Mouse (Mus musculus): Measurements from ENCODE around the gene Ccdc24. TPM values are rescaled to one million over a fixed set of nuclear protein-coding genes. Genes with fewer than 3 reads are reported as not detected.

The Ccdc24 gene
- polyA plus RNA-seq, 1 experiment from 2014 or later, result 2.2 TPM

DNA sequence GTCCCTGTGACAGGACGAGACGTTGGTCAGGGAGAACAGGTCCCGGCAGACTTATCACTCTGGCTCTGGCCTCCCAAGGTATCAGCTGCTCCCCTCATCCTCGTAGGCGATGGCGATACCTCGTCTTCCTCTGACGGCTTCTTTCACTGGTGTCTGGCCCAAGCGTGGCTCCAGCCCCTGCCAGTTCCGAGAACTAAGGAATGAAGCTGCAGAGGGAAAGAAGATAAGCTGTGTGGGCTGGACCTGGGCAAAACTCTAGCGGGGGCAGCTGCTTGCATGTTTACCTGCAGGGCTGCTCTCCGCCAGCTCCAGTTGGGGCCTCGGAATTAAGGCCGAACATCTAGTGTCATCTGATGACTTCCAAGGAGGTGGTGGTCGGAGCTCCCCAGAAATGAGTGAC, 17.1 kb upstream of the Ccdc24 start:
- Histone ChIP-seq H3K27ac (replicated peaks) (no peak overlapping the region), H3K4me1 (peaks cover 46% of the 10 kb centered on the region), H3K27me3 (ENCODE audit: low read depth, poor library complexity, severe bottlenecking) (0 out of 2 replicates have a peak, but pooled peaks cover 2% of the 10 kb centered on the region), H3K9me3 (replicated peaks) (no peaks in the 10 kb centered on the region), H3K36me3 (peaks cover 41% of the 10 kb centered on the region), H3K4me3 (0 out of 2 replicates have a peak overlapping the region, but pooled peaks have one; percentile 11)
- no peak for DNase-seq (ENCODE audit: low spot score)
- 92% methylated on average over 15 of the region's 15 CpGs for WGBS

DNA sequence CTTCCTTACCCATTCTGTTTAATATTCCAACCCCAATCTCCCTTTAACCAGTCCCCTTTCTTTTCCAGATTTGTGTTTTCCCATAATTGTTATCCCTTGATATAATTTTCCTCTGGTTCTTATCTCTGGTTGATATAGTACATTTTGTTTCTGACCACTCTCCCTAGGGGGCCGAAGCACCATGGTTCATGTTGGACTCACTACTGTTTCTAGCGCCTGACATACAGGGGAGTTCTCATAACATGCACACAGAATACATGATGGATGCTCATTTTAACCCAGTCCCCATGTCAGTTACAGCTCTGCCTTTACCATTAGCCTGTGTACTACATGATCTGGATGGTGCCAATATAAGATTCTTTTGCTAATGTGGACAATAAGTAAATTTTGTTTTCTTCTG, 15.6 kb upstream of the Ccdc24 start:
- Histone ChIP-seq H3K27ac (replicated peaks) (no peak overlapping the region), H3K9me3 (replicated peaks) (no peaks in the 10 kb centered on the region), H3K36me3 (peaks cover 40% of the 10 kb centered on the region), H3K4me3 (peak overlapping the region; percentile 95), H3K4me1 (peaks cover 57% of the 10 kb centered on the region), H3K27me3 (ENCODE audit: low read depth, poor library complexity, severe bottlenecking) (0 out of 2 replicates have a peak, but pooled peaks cover 8% of the 10 kb centered on the region)
- DNase-seq (ENCODE audit: low spot score), result no peak
- WGBS, result 76% methylated on average over 2 of the region's 2 CpGs

DNA sequence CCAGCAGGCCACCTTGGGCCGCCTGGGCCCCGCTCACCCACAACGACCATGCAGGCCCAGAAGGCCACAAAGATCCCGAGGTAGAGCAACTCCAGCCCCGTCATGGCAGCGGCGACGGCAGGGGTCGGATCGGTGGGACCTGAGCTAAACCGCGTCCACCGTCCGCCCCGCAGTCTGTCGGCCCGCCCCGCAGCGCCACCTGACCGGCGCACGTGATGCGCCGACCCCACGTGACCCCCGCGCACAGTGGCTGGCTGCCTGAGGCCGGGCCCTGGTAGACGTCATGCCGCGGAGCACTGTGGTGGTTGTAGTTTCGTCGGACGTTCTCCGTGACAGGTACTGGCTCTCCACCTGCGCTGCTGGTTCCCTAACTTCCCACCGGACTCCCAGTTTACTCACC, 14.8 kb upstream of the Ccdc24 start, which contains the start of gene Atp6v0b:
Atp6v0b (minus strand) TSS at position 201 of the 400 bp plus-strand sequence.
- DNase-seq (ENCODE audit: low spot score), result peak; percentile 92
- H3K27ac ChIP-seq (replicated peaks), result peak within 1 kb of the TSS; percentile 86
- H3K27me3 ChIP-seq (ENCODE audit: low read depth, poor library complexity, severe bottlenecking), result 0 out of 2 replicates have a peak, but pooled peaks cover 8% of the 10 kb centered on the region
- under 1% methylated on average over 37 of the region's 37 CpGs for WGBS
- H3K4me1 ChIP-seq, result peaks cover 60% of the 10 kb centered on the region
- H3K9me3 ChIP-seq (replicated peaks), result no peaks in the 10 kb centered on the region
- peak within 1 kb of the TSS; percentile 95 for H3K4me3 ChIP-seq
- peaks cover 40% of the 10 kb centered on the region for H3K36me3 ChIP-seq

DNA sequence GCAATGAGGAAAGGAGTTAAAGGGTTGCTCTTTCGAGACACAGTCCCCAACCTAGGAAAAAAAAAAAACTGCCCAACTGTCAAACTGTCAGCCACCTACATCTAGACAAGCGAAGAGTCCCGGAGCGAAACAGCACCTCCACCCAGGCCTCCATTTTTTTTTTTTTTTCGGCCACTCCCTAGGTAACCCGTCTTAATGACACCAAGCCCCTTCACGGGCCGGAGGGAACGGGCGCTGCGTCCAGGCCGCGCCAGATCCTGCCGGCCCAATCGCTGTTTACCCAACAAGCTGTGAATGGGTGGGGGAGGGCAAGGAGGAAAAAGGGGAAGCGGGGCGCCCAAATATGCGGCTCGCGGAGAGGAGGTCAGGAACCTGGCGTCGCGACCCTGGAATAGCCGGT, 14.3 kb upstream of the Ccdc24 start:
- no peaks in the 10 kb centered on the region for H3K9me3 ChIP-seq (replicated peaks)
- DNase-seq (ENCODE audit: low spot score), result no peak
- WGBS, result 4% methylated on average over 24 of the region's 24 CpGs
- peaks cover 63% of the 10 kb centered on the region for H3K4me1 ChIP-seq
- H3K36me3 ChIP-seq, result peaks cover 40% of the 10 kb centered on the region
- 0 out of 2 replicates have a peak, but pooled peaks cover 8% of the 10 kb centered on the region for H3K27me3 ChIP-seq (ENCODE audit: low read depth, poor library complexity, severe bottlenecking)
- H3K4me3 ChIP-seq, result peak overlapping the region; percentile 95
- H3K27ac ChIP-seq (replicated peaks), result peak overlapping the region; percentile 86

DNA sequence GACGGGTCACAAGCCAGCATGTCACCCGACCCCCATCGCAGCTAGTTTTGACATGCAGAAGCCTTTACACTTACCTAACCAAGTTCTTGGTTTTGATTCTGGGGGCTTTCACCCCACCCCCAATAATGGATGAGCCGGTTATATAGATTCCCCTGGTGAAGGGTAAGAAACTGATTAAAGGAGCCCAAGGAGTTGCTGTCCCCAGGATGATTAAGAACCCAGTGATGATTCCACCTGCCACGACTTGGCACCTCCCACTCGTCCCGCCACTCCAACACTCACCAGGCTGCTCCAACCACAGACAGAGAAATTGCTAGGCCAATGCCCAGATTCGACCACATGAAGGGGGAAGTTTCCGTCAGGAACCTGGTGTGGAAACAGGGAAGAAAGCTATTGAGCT, 13.6 kb upstream of the Ccdc24 start:
- Histone ChIP-seq H3K9me3 (replicated peaks) (no peaks in the 10 kb centered on the region), H3K27ac (replicated peaks) (no peak overlapping the region), H3K36me3 (peaks cover 46% of the 10 kb centered on the region), H3K27me3 (ENCODE audit: low read depth, poor library complexity, severe bottlenecking) (0 out of 2 replicates have a peak, but pooled peaks cover 8% of the 10 kb centered on the region), H3K4me3 (peak overlapping the region; percentile 95), H3K4me1 (peaks cover 64% of the 10 kb centered on the region)
- WGBS, result 87% methylated on average over 9 of the region's 9 CpGs
- no peak for DNase-seq (ENCODE audit: low spot score)

DNA sequence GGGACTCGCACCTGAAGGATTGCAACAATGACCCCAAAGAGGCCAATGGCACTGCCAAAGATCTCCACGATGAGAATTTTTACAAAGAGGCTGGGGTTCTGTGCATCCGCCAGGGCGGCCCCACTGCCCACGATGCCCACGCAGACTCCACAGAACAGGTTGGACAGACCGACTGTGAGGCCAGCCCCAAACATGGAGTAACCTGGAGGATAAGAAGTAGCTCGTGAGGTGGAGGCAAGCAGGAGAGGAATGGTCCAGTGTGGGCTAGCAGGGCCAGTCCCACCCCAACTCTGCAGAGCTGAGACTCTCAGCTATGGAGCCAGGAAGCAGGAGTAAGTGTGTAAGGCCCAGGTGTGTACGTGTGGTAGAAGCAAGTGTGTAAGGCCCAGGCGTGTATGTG, 12.7 kb upstream of the Ccdc24 start:
- Histone ChIP-seq H3K4me1 (peaks cover 65% of the 10 kb centered on the region), H3K4me3 (0 out of 2 replicates have a peak overlapping the region, but pooled peaks have one; percentile 95), H3K36me3 (peaks cover 49% of the 10 kb centered on the region), H3K9me3 (replicated peaks) (no peaks in the 10 kb centered on the region), H3K27ac (replicated peaks) (no peak overlapping the region), H3K27me3 (ENCODE audit: low read depth, poor library complexity, severe bottlenecking) (0 out of 2 replicates have a peak, but pooled peaks cover 8% of the 10 kb centered on the region)
- no peak for DNase-seq (ENCODE audit: low spot score)
- 94% methylated on average over 10 of the region's 10 CpGs for WGBS

DNA sequence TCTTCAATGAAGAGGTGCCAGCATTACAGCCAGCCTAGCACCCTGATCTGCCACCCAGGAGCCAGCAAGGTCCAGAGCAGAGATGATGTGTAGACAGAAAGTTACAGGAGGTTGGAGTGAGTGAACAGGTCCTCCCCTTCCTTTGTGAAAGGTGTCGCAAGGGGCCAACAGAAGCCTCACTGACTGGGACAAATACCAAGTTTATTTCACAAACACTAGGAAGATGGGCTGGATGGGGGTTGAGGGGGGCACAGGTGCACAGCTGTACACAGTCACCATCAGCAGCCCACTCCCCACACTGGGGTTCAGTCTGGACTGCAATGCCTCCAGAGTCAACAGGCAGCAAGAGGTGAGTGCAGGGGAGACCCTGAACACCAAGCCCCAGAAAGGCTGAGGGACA, 11.8 kb upstream of the Ccdc24 start:
- peaks cover 71% of the 10 kb centered on the region for H3K4me1 ChIP-seq
- peak overlapping the region; percentile 90 for H3K4me3 ChIP-seq

DNA sequence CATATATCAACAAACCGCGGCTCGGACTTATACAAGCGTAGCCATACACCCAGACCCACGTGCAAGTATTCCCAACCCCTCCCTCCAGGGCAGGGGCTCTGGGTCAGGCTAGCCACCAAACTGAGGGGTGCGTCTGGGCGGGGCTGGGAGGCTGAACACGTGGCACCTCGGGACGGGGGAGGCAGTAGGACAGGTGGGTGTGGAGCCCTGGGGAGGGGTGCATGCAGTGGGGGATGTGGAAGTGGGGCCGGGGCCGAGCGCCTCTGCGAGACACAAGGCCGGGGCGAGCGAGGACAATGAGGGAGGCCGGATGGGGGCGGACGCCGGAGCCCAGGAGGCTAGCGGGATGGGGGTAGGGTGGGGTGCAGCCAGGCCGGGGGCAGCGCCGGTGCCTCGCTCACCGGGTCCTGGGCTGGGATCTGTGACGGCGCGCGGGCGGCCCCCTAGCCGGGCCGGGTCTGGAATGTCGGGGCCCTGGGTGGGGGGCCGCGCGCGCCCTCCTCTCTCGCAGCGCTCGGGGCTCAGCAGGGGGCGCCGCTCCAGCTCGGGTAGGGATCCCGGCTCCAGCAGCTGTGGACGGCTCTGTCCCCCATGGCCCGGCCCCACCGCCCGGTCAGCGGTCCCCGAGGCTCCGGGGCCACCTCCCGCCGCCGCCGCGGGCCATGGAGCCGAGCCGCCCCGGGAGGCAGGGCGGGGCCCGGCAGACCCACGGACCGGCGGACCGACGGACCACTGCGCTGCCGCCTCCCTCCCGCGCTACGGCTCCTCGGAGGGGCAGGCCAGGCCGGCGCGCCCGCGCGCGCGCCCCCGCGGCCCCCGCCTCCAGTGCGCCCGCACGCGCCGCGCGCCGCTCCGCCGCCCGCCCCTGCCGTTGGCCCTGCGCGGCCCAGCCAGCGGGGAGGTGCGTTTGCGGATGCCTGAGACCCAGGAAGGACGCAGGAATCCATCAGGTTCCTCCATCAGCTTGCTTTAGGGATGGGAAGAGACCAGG, 10.6 kb upstream of the Ccdc24 start, which contains the start of gene B4galt2:
B4galt2 (minus strand) TSS at position 787 of the 991 bp plus-strand sequence.
- Histone ChIP-seq H3K4me1 (peaks cover 77% of the 10 kb centered on the region), H3K27ac (replicated peaks) (peak within 1 kb of the TSS; percentile 96), H3K4me3 (peak within 1 kb of the TSS; percentile 90), H3K36me3 (peaks cover 58% of the 10 kb centered on the region), H3K9me3 (replicated peaks) (no peaks in the 10 kb centered on the region), H3K27me3 (ENCODE audit: low read depth, poor library complexity, severe bottlenecking) (0 out of 2 replicates have a peak, but pooled peaks cover 8% of the 10 kb centered on the region)
- DNase-seq (ENCODE audit: low spot score), result peak; percentile 72
- under 1% methylated on average over 91 of the region's 103 CpGs for WGBS

More for the DNA sequence above, 11.8 kb upstream of the Ccdc24 start:
- Histone ChIP-seq H3K27ac (replicated peaks) (no peak overlapping the region), H3K9me3 (replicated peaks) (no peaks in the 10 kb centered on the region), H3K36me3 (peaks cover 49% of the 10 kb centered on the region), H3K27me3 (ENCODE audit: low read depth, poor library complexity, severe bottlenecking) (0 out of 2 replicates have a peak, but pooled peaks cover 8% of the 10 kb centered on the region)
- 100% methylated on average over 1 of the region's 1 CpGs for WGBS
- no peak for DNase-seq (ENCODE audit: low spot score)

DNA sequence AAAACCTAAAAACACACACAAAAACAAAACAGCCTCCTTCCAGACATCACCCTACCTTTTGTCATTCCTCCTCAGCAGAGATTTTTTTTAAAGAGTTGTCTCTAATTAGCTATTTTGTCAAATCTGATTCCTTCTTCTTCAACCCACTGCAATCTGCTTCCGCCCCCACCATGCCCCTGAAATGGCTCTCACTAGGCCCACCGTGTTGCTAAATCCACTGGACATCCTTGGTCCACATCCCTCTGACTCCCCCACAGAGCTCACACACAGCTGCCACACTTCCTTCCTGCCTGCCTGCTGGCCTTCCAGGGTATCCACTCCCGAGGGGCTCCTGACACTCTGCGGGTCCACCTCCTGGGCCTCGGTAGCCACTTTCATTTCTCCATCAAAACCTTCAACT, 6.3 kb upstream of the Ccdc24 start:
- WGBS, result 85% methylated on average over 5 of the region's 5 CpGs
- Histone ChIP-seq H3K27ac (replicated peaks) (no peak overlapping the region), H3K27me3 (ENCODE audit: low read depth, poor library complexity, severe bottlenecking) (no peaks in the 10 kb centered on the region), H3K4me1 (peaks cover 42% of the 10 kb centered on the region), H3K36me3 (peaks cover 78% of the 10 kb centered on the region), H3K9me3 (replicated peaks) (no peaks in the 10 kb centered on the region), H3K4me3 (no peak overlapping the region)
- no peak for DNase-seq (ENCODE audit: low spot score)

DNA sequence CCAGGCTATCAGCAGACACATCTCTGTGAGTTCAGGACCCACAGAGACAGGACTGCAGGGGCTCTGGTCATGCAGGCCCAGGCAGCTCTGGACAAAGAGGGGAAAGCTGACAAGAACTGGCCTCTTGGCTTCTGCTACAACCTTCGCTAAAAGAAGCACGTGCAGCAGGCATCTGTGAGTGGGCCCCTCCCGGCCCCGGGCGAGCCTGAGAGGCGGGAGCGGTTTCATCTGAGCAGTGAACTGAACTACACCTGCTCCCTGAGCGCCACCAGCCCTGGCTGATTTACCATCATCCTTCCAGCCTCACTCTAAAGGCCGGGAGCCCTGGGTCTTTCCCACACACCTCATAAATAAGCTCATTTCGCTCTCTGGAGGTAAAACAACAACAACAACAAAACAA, 5.9 kb upstream of the Ccdc24 start:
- DNase-seq (ENCODE audit: low spot score), result no peak
- H3K27me3 ChIP-seq (ENCODE audit: low read depth, poor library complexity, severe bottlenecking), result no peaks in the 10 kb centered on the region
- no peaks in the 10 kb centered on the region for H3K9me3 ChIP-seq (replicated peaks)
- WGBS, result 78% methylated on average over 10 of the region's 10 CpGs
- H3K27ac ChIP-seq (replicated peaks), result 0 out of 2 replicates have a peak overlapping the region, but pooled peaks have one; percentile 49
- peaks cover 82% of the 10 kb centered on the region for H3K36me3 ChIP-seq
- no peak overlapping the region for H3K4me3 ChIP-seq
- peaks cover 43% of the 10 kb centered on the region for H3K4me1 ChIP-seq

DNA sequence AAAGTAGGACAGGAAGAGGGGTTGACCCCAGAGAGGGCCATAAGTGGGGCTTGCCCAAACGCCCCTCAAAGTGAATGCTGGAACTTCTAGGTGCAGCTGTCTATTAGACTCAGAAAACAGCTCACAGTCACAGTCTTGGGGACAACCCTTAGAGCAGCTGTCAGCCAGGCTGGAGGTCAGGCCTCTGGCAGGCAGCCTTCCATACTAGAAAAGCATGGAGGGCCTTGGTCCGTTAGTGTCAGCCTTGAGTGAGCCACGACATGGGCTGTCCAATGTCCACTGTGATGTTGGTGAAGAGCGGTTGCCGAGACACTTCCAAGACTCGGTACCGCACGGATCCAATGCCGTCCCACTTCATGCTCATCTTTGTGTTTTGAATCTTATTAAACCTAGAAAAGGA, 1.3 kb upstream of the Ccdc24 start:
- Histone ChIP-seq H3K4me3 (no peak overlapping the region), H3K36me3 (peaks cover 56% of the 10 kb centered on the region), H3K27me3 (ENCODE audit: low read depth, poor library complexity, severe bottlenecking) (0 out of 2 replicates have a peak, but pooled peaks cover 3% of the 10 kb centered on the region), H3K27ac (replicated peaks) (no peak overlapping the region), H3K9me3 (replicated peaks) (no peaks in the 10 kb centered on the region), H3K4me1 (peaks cover 40% of the 10 kb centered on the region)
- no peak for DNase-seq (ENCODE audit: low spot score)
- 91% methylated on average over 9 of the region's 9 CpGs for WGBS

DNA sequence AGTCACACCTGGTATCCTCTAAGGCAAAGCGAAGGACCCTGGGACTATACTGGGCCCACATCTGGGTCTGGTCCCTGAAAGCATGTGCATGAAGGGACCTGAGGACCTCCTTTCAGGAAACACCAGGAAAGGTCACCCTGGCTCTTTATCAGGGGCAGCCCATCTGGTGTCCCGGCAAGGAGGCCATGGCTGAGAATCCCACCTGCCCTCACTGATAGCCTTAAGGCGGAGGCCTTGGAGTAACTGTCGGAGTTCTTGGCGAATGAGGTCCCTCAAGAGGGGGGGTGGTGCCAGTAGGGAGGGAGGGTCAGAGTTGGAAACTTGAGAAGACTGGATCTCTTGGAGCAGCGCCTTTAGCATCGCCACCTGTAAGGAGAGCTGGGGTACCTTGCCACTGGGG, 570 bp downstream of the Ccdc24 start:
- no peak for DNase-seq (ENCODE audit: low spot score)
- Histone ChIP-seq H3K4me3 (peak overlapping the region; percentile 45), H3K27me3 (ENCODE audit: low read depth, poor library complexity, severe bottlenecking) (peaks cover 22% of the 10 kb centered on the region), H3K4me1 (peaks cover 46% of the 10 kb centered on the region), H3K27ac (replicated peaks) (0 out of 2 replicates have a peak overlapping the region, but pooled peaks have one; percentile 64), H3K36me3 (peaks cover 38% of the 10 kb centered on the region), H3K9me3 (replicated peaks) (no peaks in the 10 kb centered on the region)
- 66% methylated on average over 7 of the region's 7 CpGs for WGBS
